Mouse (Mus musculus) lung, adult 2 months (tissue): Measurements from ENCODE around the gene Tenm2.

Experiments
- CTCF ChIP-seq: fragments of 200-500 bp; IDR thresholded peaks from 2 replicates; pipeline ENCODE4 v1.5.1; 2011; ENCODE audit warnings: mild to moderate bottlenecking, low read length, control low read depth; ENCODE audit not compliant: insufficient read depth
- POLR2A ChIP-seq: fragments of 200-500 bp; IDR thresholded peaks from 2 replicates; pipeline ENCODE4 v1.6.1; 2011; ENCODE audit warnings: low read depth, mild to moderate bottlenecking, control low read depth, low read length, borderline replicate concordance; ENCODE audit errors: extremely low read depth

DNA sequence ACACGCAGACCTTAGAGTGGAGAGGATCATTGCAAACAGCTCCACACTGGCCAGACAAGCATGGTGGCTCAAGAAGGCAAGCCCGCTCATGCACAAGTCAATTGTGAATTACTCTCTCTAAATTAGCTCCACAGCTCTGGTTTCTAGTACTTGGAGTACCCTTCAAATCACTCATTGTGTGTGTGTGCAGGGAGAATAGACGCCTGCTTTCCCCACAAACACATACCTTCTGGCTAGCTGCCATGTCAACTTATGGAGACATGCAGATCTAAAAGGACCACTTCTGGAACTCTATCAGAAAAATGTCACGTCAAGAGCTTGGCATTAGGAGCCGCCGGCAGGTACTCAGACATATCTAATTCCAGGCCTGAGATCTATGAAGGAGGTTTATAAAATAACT lies 14.8 kb downstream of the Tenm2 start:
- no peak for TF ChIP-seq CTCF
- TF ChIP-seq POLR2A: no peak
